Mouse (Mus musculus) embryo, embryonic 9.5 days (tissue): ENCODE results near the gene Git1.
"Not testable (repeated sequence)": the region's sequence is repeated elsewhere in the genome, so short reads cannot be mapped to it uniquely, and the experiment has no call there.

ENCODE experiments used
- DNase-seq: peaks from one replicate; pipeline ENCODE4 v3.0.0-alpha.2; 2017; ENCODE audit errors: extremely low spot score

Gene Git1

DNA sequence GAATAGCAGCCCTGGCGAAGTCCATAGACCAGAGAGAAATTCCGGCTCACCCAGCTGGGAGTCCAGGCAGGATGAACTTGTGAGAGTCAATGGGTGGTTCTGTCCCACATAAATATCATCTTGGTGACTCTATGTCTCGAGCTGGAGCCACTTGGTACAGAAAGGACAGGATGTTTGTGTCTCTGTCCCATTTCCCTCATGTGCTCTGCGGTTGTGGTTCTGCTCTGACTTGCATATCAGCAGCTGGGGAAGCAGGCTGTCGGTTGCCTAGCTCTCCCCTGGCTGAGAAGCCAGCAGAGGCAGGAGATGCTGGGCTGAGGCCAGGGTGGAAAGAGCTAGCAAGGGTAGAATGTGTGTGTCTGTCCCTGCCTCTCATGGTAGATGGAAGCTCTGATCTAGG lies 25.7 kb downstream of the Git1 start, which contains the start of gene Gm10392:
TSS of gene Gm10392 (minus strand) at position 156 of the 400 bp plus-strand sequence.
- no peak for DNase-seq

- no peak for DNase-seq
Observed at GRCm38 (mm10) chr11:77520601-77521529, 27.5 kb downstream of the Git1 start.

GRCm38 (mm10) chr11:77525804-77526486 lies 32.6 kb downstream of the Git1 start:
- no peak for DNase-seq

DNA sequence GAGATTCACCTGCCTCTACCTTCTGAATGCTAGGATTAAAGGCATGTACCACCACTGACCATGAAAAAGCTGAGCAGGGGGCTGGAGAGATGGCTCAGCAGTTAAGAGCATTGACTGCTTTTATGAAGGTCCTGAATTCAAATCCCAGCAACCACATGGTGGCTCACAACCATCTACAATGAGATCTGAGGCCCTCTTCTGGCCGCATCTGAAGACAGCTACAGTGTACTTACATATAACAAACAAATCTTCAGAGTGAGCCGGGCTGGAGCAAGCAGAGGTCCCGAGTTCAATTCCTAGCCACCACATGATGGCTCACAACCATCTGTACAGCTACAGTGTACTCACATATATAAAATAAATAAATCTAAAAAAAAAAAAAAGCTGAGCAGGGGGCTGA lies 35.1 kb downstream of the Git1 start:
- DNase-seq, result not testable (repeated sequence)

DNA sequence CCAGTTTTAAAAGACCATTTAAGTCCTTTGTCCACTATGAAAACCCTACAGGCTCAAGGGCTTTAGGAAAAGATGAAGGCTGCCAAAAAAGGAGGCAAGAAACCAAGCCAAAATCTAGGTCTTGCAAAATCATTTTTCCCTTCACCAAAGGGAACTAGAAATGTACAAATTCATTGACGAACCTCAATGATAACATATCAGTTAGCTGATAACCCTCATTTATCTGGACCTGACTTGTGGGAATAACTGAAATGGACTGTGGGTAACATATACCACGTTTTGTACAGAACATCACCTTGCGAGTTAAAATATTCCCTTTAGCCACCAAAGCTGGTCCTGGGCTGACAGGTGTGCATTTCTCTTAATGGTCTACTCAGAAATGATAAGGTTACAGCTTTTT lies 36.3 kb downstream of the Git1 start:
- DNase-seq, result no peak

- no peak for DNase-seq
Observed at GRCm38 (mm10) chr11:77530862-77531261, 37.5 kb downstream of the Git1 start.

- no peak for DNase-seq
Observed at GRCm38 (mm10) chr11:77532202-77532846, 39.0 kb downstream of the Git1 start.

DNA sequence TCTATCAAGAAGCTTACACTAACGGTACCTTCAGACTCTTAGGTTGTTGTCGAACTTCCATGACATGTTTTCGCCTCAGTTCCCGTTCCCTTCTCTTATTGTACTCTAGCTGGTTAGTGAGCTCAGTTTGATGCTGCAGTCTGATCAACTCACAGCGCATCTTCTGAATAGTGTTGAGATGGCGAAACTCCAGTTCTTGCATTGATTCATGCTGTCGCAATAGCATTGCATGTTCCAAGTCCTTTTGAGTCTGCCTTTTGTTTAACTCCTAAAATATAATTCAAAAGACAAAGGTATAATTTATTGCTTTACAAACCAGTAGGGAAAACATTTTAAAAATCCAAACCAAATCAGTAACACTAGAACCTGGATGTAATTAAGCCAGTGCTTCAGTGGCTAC lies 51.9 kb downstream of the Git1 start:
- DNase-seq, result no peak
